Mouse (Mus musculus) embryonic fibroblast, embryonic 13.5 days (primary cell): ENCODE results near the gene Serinc1. TPM values are rescaled to one million over a fixed set of nuclear protein-coding genes. Genes with fewer than 3 reads are reported as not detected.

Experiments
- H3K27ac ChIP-seq: 2 replicates; pipeline ENCODE4 v1.5.1; 2012; ENCODE audit warnings: low read length, control low read depth, inconsistent platforms; ENCODE audit not compliant: insufficient read depth
- H3K4me1 ChIP-seq: 2 replicates; pipeline ENCODE4 v1.6.1; 2011; ENCODE audit warnings: low read length; ENCODE audit not compliant: control insufficient read depth, insufficient read depth
- H3K4me3 ChIP-seq: 2 replicates; pipeline ENCODE4 v1.5.1; 2011; ENCODE audit warnings: mild to moderate bottlenecking, control low read depth, low read length; ENCODE audit not compliant: insufficient read depth
- CTCF ChIP-seq: IDR thresholded peaks from 2 replicates; pipeline ENCODE4 v1.5.1; 2011; ENCODE audit warnings: mild to moderate bottlenecking, control low read depth, low read length, moderate library complexity, borderline replicate concordance; ENCODE audit not compliant: insufficient read depth
- POLR2A ChIP-seq: IDR thresholded peaks from 2 replicates; pipeline ENCODE4 v1.6.1; 2011; ENCODE audit warnings: low read depth, mild to moderate bottlenecking, control low read depth, low read length, moderate library complexity
- polyA plus RNA-seq: library from polyadenylated mRNA; stranded (reverse); fragments of >200 nt; gene quantifications from 2 replicates; pipeline ENCODE4 v1.2.4, GENCODE M21; 2011; ENCODE audit warnings: low read depth; ENCODE audit not compliant: missing spikeins, insufficient read length

The Serinc1 gene
- polyA plus RNA-seq, 1 experiment = 303 TPM

DNA sequence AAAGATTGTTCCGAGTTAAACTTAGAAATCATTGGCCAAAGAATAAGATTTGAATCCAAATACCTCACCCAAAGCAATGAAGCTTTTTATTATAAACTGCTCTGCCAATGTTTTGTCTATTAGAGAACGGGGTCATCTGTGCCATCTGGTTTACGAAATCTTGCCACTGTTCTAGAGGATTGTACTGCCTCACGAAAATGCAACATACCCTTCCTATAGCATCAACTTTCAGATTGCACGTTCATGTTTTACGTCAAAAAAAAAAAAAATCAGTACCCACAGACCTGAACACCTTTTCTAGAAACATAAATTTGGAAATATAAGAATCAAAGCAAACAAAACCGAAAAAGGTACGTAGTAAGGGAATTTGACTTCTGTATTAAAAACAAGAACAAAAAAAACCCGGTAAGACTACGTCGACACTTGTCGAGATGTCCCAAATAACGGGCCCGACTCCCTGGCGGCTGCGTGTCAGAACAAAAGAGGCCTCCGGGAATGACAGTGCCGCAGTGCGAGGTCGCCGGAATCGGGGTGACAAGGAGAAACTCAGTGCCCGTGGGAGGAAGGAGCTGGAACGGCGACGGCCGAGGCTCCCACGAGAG lies 613 bp downstream of the Serinc1 start:
- TF ChIP-seq POLR2A = no peak
- TF ChIP-seq CTCF = no peak
- H3K27ac ChIP-seq = peak overlapping the region; percentile 79

GRCm38 (mm10) chr10:57531076-57531475 lies 1.3 kb downstream of the Serinc1 start:
- H3K4me3 ChIP-seq = peak overlapping the region; percentile 49
- H3K4me1 ChIP-seq = no peaks in the 10 kb centered on the region
- no peak overlapping the region for H3K27ac ChIP-seq
- TF ChIP-seq CTCF (no peak), POLR2A (no peak)

More for the DNA sequence above, 613 bp downstream of the Serinc1 start:
- H3K4me3 ChIP-seq = peak overlapping the region; percentile 92
- H3K4me1 ChIP-seq = no peaks in the 10 kb centered on the region

DNA sequence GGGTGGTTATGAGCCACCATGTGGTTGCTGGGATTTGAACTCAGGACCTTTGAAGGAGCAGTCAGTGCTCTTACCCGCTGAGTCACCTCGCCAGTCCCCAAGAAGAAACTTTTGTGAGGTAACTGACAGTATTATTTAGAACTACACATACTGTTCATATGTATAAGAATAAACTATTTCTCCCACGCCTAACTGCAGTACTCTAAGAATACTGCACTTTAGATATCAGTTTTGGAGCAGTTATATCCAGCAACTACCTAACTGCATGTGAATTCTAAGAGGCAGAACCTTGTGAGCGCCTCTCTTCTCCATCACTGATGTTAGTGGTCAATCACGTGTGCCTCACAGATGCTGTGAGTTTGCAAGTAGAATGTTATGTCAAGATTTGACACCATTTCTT lies 5.9 kb downstream of the Serinc1 start:
- Histone ChIP-seq H3K4me3 (no peak overlapping the region), H3K4me1 (no peaks in the 10 kb centered on the region), H3K27ac (no peak overlapping the region)
- TF ChIP-seq POLR2A = no peak
- TF ChIP-seq CTCF = no peak

- no peak overlapping the region for H3K4me3 ChIP-seq
- no peak for TF ChIP-seq POLR2A
- no peak for TF ChIP-seq CTCF
- H3K27ac ChIP-seq = no peak overlapping the region
- no peaks in the 10 kb centered on the region for H3K4me1 ChIP-seq
Observed at GRCm38 (mm10) chr10:57515278-57515677, 17.1 kb downstream of the Serinc1 start.

DNA sequence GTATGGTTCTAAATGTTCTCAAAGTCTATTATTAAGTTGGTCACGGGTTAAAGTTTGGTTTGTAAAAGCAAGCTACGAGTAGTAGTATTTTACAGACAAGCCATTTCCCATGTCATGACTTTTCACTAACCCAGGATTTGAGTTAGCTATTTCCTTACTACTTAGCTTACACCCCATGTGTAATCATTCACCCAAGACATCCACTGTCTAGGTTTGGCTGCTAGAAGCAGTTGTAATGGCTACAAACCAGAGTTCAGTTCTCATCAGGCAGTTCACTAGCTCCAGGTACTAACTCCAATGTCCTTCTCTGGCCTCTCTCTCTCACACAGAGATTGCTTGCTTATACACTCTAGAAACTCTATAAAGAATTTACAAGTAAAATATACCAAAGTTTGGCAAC lies 17.7 kb downstream of the Serinc1 start:
- Histone ChIP-seq H3K4me3 (no peak overlapping the region), H3K4me1 (no peaks in the 10 kb centered on the region), H3K27ac (no peak overlapping the region; the same call in 1 of the 2 replicates)
- TF ChIP-seq CTCF (no peak), POLR2A (no peak)

GRCm38 (mm10) chr10:57499414-57500156 lies 32.7 kb downstream of the Serinc1 start:
- H3K4me1 ChIP-seq = peaks cover 4% of the 10 kb centered on the region
- peak overlapping the region; percentile 47; the same call in 1 of the 2 replicates for H3K27ac ChIP-seq
- no peak overlapping the region for H3K4me3 ChIP-seq
- no peak for TF ChIP-seq CTCF
- TF ChIP-seq POLR2A = no peak

DNA sequence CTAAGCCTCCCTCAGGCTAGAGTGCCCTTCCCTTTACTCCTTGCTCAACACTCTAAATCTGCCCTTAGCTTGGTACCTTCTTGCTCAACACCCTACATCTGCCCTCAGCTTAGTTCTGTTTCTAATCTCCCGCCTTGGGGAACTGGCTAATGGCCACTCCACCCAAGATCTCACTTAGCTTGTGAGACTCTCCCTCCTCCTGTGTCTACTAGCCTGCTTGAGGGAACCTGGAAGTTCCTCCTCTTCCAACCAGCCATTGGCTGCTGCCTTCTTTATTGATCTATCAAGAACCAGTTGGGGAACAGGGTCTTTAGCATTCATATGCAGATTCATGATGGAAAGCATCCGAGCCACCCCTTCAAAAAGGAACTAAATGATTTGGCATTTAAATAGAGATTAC lies 40.3 kb downstream of the Serinc1 start:
- no peaks in the 10 kb centered on the region for H3K4me1 ChIP-seq
- TF ChIP-seq POLR2A (no peak), CTCF (no peak)
- H3K4me3 ChIP-seq = no peak overlapping the region
- no peak overlapping the region for H3K27ac ChIP-seq

DNA sequence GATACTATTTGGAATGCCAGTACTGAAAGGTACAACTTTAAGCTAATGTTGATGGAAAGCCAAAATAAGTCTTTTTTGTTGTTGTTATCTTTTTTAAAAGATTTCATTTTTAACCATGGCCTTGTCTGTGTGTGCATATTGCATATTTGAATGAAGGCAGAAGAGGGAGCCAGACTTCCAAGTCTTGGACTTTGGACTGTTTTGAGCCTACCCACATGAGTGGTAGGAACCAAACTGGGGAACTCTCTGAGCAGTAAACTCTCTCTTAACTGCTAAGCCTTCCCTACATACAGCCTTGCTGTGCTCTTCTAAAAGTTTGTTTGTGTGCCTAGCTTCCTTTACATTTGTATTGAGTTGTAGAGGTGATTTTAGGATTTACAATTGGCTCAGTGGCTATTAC lies 43.7 kb downstream of the Serinc1 start:
- peaks cover 5% of the 10 kb centered on the region for H3K4me1 ChIP-seq
- no peak overlapping the region for H3K4me3 ChIP-seq
- no peak overlapping the region for H3K27ac ChIP-seq
- TF ChIP-seq CTCF (no peak), POLR2A (no peak)

DNA sequence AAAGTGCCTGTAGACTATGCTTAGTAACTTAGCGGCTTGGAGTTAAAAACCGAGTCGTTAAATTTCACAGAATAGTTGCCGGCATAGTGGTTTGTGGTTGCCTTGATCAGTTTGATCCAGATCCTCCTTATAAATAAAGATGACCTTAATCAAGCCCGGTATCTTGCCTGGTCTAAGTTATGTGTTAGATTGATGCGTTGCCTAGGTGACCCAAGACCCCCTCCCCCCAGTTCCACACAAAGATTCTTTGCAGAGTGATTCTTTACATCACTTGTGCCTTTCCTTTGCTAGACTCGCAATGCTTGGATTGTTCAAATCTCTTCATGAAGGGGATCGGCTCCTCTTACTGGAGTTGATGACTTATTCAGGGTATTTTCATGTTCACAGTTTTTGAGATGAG lies 45.1 kb downstream of the Serinc1 start:
- Histone ChIP-seq H3K27ac (peak overlapping the region; percentile 73; the same call in 1 of the 2 replicates), H3K4me1 (peaks cover 5% of the 10 kb centered on the region), H3K4me3 (peak overlapping the region; percentile 80)
- no peak for TF ChIP-seq CTCF
- no peak for TF ChIP-seq POLR2A

DNA sequence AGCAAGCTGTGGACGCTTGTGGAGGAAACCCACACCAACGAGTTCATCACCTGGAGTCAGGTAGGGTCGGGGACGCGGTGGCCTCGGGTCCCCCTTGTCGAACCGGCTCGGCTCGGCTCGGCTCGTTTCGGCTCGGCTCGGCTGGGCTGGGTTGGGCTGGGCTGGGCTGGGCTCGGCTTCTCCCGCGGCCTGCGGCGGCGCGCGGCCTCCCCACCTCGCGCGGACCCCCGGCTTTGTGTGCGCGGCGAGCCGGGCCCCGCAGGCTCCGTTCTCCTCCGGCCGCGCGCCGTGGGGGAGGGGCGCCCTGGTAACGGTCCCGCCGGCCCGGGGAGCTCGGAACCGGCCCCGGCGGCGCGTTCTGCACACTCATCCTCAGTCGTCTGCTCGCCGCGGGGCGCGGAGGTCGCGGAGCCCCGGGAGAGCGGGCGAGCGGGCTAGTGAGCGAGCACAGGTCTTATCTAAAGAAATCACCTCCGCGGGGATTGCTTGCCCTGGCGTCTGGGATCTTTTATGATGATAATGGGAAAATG lies 45.7 kb downstream of the Serinc1 start:
- peak overlapping the region; percentile 80 for H3K4me3 ChIP-seq
- H3K27ac ChIP-seq = peak overlapping the region; percentile 73
- TF ChIP-seq POLR2A = no peak
- peaks cover 5% of the 10 kb centered on the region for H3K4me1 ChIP-seq
